Mouse (Mus musculus) midbrain, embryonic 15.5 days (tissue): ENCODE measurements around the gene Pfas. TPM values are rescaled to one million over a fixed set of nuclear protein-coding genes. Genes with fewer than 3 reads are reported as not detected.
"Not testable (repeated sequence)": the region's sequence is repeated elsewhere in the genome, so short reads cannot be mapped to it uniquely, and the experiment has no call there.

Experiments used
- ATAC-seq: fragments of 200-750 bp; cut with Nextera tagmentation; replicated peaks from 2 replicates; pipeline ENCODE4 v1.8.0; 2017; ENCODE audit warnings: moderate TSS enrichment
- H3K27ac ChIP-seq: fragments of 300-500 bp; sonication (generic); 2 replicates; pipeline ENCODE4 v1.5.1; 2015; ENCODE audit warnings: mild to moderate bottlenecking, inconsistent platforms
- H3K27me3 ChIP-seq: fragments of 300-500 bp; sonication (generic); replicated peaks from 2 replicates; pipeline ENCODE4 v1.6.1; 2015; ENCODE audit warnings: inconsistent platforms
- H3K36me3 ChIP-seq: fragments of 300-500 bp; sonication (generic); replicated peaks from 2 replicates; pipeline ENCODE4 v1.6.1; 2015; ENCODE audit warnings: inconsistent platforms
- H3K4me1 ChIP-seq: fragments of 300-500 bp; sonication (generic); 2 replicates; pipeline ENCODE4 v1.6.1; 2015; ENCODE audit warnings: inconsistent platforms
- H3K4me2 ChIP-seq: fragments of 300-500 bp; sonication (generic); 2 replicates; pipeline ENCODE4 v1.6.1; 2015; ENCODE audit warnings: inconsistent platforms, mild to moderate bottlenecking, moderate library complexity
- H3K4me3 ChIP-seq: fragments of 300-500 bp; sonication (generic); 2 replicates; pipeline ENCODE4 v1.5.1; 2015; ENCODE audit warnings: mild to moderate bottlenecking, inconsistent platforms
- H3K9ac ChIP-seq: fragments of 300-500 bp; sonication (generic); 2 replicates; pipeline ENCODE4 v1.6.1; 2015; ENCODE audit warnings: mild to moderate bottlenecking, inconsistent platforms
- H3K9me3 ChIP-seq: fragments of 300-500 bp; sonication (generic); 2 replicates; pipeline ENCODE4 v1.6.1; 2016; ENCODE audit warnings: inconsistent platforms
- WGBS: fragments of 180-500 bp; shearing (Covaris S2); methylation state at CpG from one replicate; pipeline ENCODE4 v1.1.7; 2015; ENCODE audit warnings: mixed read lengths; 5-methylcytosine and 5-hydroxymethylcytosine counted together
- microRNA-seq: library from miRNA; unstranded; fragments of <30 nt; microRNA quantifications from one replicate; pipeline ENCODE4, GENCODE M21; 2016
- polyA plus RNA-seq: library from polyadenylated mRNA; unstranded; fragments of >200 nt; fragmentation: Nextera tagmentation; extraction: Ambion mirVana; gene quantifications from 2 replicates; pipeline ENCODE4 v1.2.1, GENCODE M21; 2015

Gene Pfas
- polyA plus RNA-seq, 1 experiment from 2014 or later, result 18.7 TPM

DNA sequence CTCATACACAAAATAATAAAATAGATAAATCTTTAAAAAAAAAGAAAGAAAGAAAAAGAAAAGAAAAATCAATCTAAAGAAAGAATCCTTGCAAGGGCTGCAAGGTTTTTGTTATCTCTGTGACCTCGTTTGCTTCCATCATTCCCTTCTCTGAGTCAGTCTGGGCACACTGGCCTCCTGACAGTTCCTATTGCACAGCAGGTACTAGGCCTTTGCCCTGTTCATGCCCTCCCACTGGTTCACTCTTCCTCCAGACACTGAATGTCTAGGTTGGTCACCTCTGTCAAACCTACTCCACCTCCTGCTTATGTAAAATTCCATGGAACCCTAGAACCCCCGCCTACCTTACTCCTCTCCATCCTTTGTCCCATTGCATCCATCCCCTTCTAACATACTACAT is 63.0 kb downstream of the Pfas start:
- Histone ChIP-seq H3K4me3 (no peak overlapping the region), H3K4me1 (peaks cover 27% of the 10 kb centered on the region), H3K9me3 (no peaks in the 10 kb centered on the region), H3K9ac (no peak overlapping the region), H3K27ac (no peak overlapping the region), H3K27me3 (no peaks in the 10 kb centered on the region), H3K4me2 (no peak overlapping the region), H3K36me3 (no peaks in the 10 kb centered on the region)
- ATAC-seq, result no peak
- 76% methylated on average over 2 of the region's 2 CpGs for WGBS

DNA sequence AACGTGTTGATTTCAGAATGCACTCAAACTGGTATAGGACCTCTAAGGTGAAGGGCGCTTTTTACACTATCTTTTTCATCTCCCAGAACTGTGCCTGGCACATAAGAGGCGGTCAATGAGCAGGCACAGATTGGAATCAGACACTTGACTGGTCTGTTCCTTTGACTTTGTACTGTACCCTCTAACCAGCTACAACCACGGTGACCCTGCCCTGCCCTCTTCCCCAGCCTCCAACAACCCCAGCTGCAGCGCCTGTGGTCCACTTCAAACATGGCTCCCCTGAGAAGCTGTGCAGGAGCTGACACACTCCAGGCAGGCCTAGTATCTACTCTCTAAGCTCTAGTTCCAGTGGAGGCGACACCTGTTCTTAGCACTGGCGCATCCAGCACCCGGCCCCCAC is 65.5 kb downstream of the Pfas start:
- H3K4me1 ChIP-seq, result peaks cover 32% of the 10 kb centered on the region
- no peaks in the 10 kb centered on the region for H3K9me3 ChIP-seq
- no peak overlapping the region for H3K4me2 ChIP-seq
- H3K27me3 ChIP-seq, result no peaks in the 10 kb centered on the region
- no peak for ATAC-seq
- no peaks in the 10 kb centered on the region for H3K36me3 ChIP-seq
- no peak overlapping the region for H3K9ac ChIP-seq
- no peak overlapping the region for H3K27ac ChIP-seq
- 89% methylated on average over 8 of the region's 8 CpGs for WGBS
- no peak overlapping the region for H3K4me3 ChIP-seq

DNA sequence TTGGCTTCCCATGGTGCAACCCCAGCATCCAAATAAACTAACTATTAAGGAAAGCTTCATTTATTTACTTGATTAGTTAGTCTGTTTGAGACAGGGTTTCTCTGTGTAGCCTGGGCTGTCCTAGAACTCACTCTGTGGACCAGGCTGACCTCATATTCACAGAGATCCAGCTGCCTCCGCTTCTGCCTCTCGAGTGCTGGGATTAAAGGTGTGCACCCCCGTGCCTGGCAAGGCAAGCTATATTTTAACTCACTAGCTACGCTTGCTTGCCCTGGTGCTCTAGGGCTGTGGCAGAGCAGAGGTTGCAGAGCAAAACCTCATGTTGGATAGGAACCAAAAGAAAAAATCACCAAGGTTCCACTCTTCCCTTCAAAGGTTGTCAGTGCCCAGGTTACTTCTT is 67.7 kb downstream of the Pfas start:
- no peak for ATAC-seq
- Histone ChIP-seq H3K36me3 (no peaks in the 10 kb centered on the region), H3K9me3 (no peaks in the 10 kb centered on the region), H3K27ac (peak overlapping the region; percentile 88), H3K4me3 (peak overlapping the region; percentile 47), H3K9ac (peak overlapping the region; percentile 46), H3K4me2 (peak overlapping the region; percentile 57), H3K27me3 (no peaks in the 10 kb centered on the region), H3K4me1 (peaks cover 19% of the 10 kb centered on the region)
- 37% methylated on average over 4 of the region's 4 CpGs for WGBS

DNA sequence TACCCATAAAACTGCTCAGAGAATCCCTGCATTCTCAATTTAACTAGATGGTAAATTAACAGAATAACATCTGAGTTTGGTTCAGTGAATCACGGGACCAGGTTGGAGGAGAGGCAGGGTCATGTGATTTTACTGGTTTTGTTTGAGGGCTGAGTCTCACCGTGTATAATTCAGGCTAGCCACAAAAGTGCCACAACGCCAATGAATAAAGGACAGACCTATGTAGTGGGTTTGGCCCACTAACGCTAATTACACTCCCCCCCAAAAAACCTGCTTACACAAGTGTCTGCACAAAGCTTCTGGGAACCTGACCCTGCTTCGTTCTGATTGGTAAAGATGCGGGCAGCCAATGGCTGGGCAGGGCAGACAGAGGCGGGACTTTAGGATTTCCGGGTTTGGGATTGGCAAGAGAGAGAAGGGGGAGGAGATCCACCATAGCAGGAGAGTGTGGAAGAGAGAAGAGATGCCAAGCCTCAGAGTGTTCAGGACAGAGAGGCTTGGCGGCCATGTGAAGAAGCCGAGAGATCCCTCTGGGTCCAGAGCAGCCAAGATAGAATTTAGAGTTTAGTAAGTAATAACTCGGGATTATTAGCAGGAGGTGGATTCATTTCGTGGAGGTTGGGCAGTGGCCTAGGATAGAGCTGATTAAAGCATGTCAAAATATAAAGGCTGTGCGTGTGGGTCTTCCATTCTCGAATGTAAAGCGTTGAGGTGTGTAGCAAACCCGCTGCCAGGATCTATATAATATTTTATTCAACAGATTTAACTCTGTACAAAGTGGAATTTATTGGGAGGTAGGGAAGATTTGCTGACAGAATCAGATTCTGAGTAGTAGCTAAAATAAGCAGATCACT is 68.6 kb downstream of the Pfas start:
- H3K27me3 ChIP-seq, result no peaks in the 10 kb centered on the region
- peak overlapping the region; percentile 46 for H3K9ac ChIP-seq
- H3K4me1 ChIP-seq, result peaks cover 15% of the 10 kb centered on the region
- peak overlapping the region; percentile 88 for H3K27ac ChIP-seq
- H3K36me3 ChIP-seq, result no peaks in the 10 kb centered on the region
- no peaks in the 10 kb centered on the region for H3K9me3 ChIP-seq
- H3K4me3 ChIP-seq, result peak overlapping the region; percentile 47
- WGBS, result under 1% methylated on average over 16 of the region's 16 CpGs
- H3K4me2 ChIP-seq, result peak overlapping the region; percentile 57
- ATAC-seq, result peak; percentile 99

DNA sequence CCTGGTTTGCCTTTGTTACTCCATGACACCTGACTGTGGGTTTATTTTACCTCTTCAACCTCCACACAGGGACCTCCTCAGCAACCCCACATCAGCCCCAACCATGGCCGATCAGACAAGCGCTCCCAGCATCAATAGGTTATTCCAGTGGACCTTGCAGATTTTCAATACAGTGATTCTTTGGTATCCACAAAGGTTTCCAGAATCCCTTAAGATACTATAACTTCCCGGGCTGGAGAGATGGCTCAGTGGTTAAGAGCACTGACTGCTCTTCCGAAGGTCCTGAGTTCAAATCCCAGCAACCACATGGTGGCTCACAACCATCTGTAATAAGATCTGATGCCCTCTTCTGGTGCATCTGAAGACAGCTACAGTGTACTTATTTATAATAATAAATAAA is 71.3 kb downstream of the Pfas start:
- 86% methylated on average over 4 of the region's 4 CpGs for WGBS
- peaks cover 19% of the 10 kb centered on the region for H3K4me1 ChIP-seq
- H3K27ac ChIP-seq, H3K9me3 ChIP-seq, H3K36me3 ChIP-seq, ATAC-seq, H3K9ac ChIP-seq, H3K27me3 ChIP-seq, H3K4me2 ChIP-seq, H3K4me3 ChIP-seq: not testable (repeated sequence)

Small RNAs within 50 kb of the gene (microRNA-seq; reads per million reads assigned to microRNA genes)
- gene Mir3062, result 7.7 reads per million, percentile 29 among the genes with 10 or more reads in this experiment

Other genes with a start within 250 kb of the Pfas start
- 105 and 108 TPM in 2 replicates for gene Ndel1, start 136.6 kb downstream of the Pfas start, polyA plus RNA-seq
- gene Rnf222, start 119.9 kb downstream of the Pfas start, polyA plus RNA-seq, result not detected in 2 replicates
- 529 and 538 TPM in 2 replicates for gene Rpl26, start 106.9 kb downstream of the Pfas start, polyA plus RNA-seq
- gene Odf4, start 81.4 kb downstream of the Pfas start, polyA plus RNA-seq, result 0.60 and 0.84 TPM in 2 replicates
- gene Arhgef15, start 51.0 kb downstream of the Pfas start, polyA plus RNA-seq, result 24.2 and 28.7 TPM in 2 replicates
- gene Slc25a35, start 40.3 kb downstream of the Pfas start, polyA plus RNA-seq, result 1.3 and 1.6 TPM in 2 replicates
- gene Rangrf, start 33.3 kb downstream of the Pfas start, polyA plus RNA-seq, result 22.0 and 22.7 TPM in 2 replicates
- gene Ctc1, start 7.5 kb upstream of the Pfas start, polyA plus RNA-seq, result 67.0 and 73.5 TPM in 2 replicates
- 17.7 and 23.9 TPM in 2 replicates for gene Aurkb, start 37.2 kb upstream of the Pfas start, polyA plus RNA-seq
- gene Borcs6, start 51.3 kb upstream of the Pfas start, polyA plus RNA-seq, result 20.5 and 21.2 TPM in 2 replicates
- 33.5 and 37.7 TPM in 2 replicates for gene Tmem107, start 62.3 kb upstream of the Pfas start, polyA plus RNA-seq
- 319 and 333 TPM in 2 replicates for gene Vamp2, start 80.0 kb upstream of the Pfas start, polyA plus RNA-seq
- 11.3 and 12.3 TPM in 2 replicates for gene Per1, start 86.8 kb upstream of the Pfas start, polyA plus RNA-seq
- 0.86 and 0.89 TPM in 2 replicates for gene Hes7, start 111.9 kb upstream of the Pfas start, polyA plus RNA-seq
- gene 9130213A22Rik, start 114.1 kb upstream of the Pfas start, polyA plus RNA-seq, result 0.24 and 0.27 TPM in 2 replicates
- gene Aloxe3, start 117.4 kb upstream of the Pfas start, polyA plus RNA-seq, result 6.3 and 8.0 TPM in 2 replicates
- gene Alox12b, start 148.5 kb upstream of the Pfas start, polyA plus RNA-seq, result 0.28 and 0.41 TPM in 2 replicates
- gene Alox8, start 189.4 kb upstream of the Pfas start, polyA plus RNA-seq, result 0.25 and 0.87 TPM in 2 replicates
- gene Gucy2e, start 228.6 kb upstream of the Pfas start, polyA plus RNA-seq, result 0.75 and 0.92 TPM in 2 replicates